Mouse (Mus musculus) gastrocnemius, postnatal 4 days (tissue): Measurements from ENCODE around the gene Ptcd1. TPM values are rescaled to one million over a fixed set of nuclear protein-coding genes. Genes with fewer than 3 reads are reported as not detected.
"Not testable (repeated sequence)": the region's sequence is repeated elsewhere in the genome, so short reads cannot be mapped to it uniquely, and the experiment has no call there.

Source experiments
- DNase-seq, 2 experiments: peaks; one replicate each; pipeline ENCODE4 v3.0.0; 2021 to 2022; ENCODE audit warnings: low spot score in 2 of 2, mixed read lengths in 2 of 2
- total RNA-seq, 2 experiments: library from RNA; stranded (reverse); gene quantifications; 2 replicates each; pipeline ENCODE4 v1.2.3; 2021

The Ptcd1 gene
- total RNA-seq, 2 experiments from 2014 or later = 13.2 to 16.6 TPM

DNA sequence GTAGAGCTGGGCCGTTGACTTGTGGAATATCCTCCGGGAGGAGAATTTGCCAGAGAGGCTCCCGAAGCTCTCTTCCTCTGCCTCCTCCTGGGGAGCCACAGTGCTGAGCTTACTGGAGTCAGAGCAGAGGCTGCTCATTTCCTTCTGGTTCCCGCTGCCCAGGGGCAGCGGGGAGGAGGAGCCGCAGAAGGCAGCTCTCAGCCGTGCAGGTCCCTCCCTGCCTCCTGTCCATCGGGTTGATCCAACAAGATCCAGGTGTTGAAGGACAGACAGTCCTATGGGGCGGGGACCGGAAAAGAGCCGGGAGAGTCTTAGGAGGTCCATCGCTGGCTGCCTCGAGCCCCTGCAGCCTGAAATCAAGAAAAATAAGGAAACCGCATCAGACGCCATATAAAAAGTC lies 1.7 kb downstream of the Ptcd1 start:
- no peak for DNase-seq

- DNase-seq = no peak
Measured at GRCm38 (mm10) chr5:145164710-145165109, 2.2 kb downstream of the Ptcd1 start.

GRCm38 (mm10) chr5:145161361-145161760 lies 5.5 kb downstream of the Ptcd1 start:
- DNase-seq = no peak

DNA sequence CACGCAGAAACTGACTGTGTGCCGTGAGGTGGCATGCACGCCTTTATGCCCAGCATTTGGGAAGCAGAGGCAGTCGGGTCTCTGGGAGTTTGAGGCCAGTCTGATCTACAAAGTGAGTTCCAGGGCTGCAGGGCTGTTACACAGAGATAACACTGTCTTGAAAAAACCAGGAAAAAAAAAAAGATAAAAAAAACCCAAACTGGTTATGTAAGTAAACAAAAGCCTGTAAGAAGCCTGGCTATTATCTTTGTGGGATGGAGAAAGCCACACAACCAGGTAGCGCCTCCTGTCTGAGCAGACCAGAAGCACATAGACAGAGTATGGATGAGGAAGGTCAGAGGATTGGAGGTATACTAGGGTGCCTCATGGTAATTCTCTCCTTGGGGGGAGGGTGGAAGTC lies 14.2 kb downstream of the Ptcd1 start:
- no peak for DNase-seq

GRCm38 (mm10) chr5:145149294-145149693 lies 17.6 kb downstream of the Ptcd1 start:
- DNase-seq = no peak

DNA sequence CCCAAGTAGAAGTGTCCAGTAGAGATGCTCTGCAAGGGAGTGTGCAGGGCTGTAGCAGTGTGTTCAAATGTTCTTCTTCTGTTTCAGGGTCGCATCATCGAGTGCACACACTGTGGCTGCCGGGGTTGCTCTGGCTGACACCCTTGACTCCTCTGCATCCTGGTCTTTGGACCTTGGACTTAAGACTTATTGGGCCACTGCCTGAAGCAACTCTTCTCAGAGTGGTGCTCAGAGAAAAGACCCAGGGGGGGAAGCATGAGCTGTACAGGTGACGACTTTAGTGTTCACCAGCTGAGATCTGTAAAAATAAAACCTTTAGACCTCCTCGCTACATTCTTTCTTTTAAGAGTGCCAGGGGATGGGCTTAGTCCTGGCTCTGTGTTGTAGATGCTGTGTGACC lies 19.2 kb downstream of the Ptcd1 start:
- no peak for DNase-seq

GRCm38 (mm10) chr5:145140611-145141010 lies 26.3 kb downstream of the Ptcd1 start:
- no peak for DNase-seq

DNA sequence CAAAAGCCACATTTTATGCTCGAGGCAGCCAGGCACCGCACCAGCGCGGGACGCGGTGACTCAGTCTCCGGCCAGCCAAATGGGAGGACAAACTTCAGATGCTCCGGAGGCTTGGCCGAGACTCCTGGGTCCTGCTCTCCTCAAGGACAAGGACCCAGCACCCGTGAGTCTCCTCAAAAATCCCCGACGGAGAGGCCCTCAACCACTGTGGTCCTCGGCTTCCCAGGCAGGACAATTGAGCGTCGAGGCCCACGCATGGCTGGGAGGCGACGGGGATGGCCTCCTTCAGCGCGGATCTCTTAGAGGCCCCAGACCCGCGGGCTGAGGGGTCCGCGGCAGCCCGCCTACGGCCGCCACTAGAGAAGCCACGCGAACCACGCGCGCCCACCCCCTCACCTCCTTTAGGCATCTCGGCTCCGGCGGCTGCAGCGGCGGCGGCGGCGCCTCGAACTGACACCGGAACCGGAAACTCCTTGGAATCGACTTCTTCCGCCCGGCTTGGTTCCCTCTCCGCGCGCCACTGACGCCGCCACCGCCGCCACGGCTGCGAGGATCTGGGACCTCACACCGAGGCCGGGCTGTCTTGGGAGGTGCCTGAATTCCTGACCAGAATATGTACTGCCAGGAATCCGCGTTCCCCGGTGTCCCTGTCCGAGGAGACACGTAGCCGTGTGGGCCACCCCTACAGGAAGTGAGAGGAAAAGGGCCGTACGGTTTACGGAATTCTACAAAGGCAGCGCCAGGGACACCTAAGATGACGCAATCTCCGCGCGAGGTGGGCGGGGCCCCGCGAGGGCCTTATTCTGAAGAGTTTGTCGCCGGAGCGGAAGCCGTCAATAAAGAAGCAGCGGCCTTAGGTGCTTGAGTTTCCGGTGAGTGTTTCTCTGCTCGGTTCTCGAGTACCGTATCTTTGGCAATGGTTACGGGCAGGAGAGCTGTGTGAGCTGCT lies 27.1 kb downstream of the Ptcd1 start, which contains the start of the genes Pdap1 and Bud31:
Pdap1 (minus strand) TSS at position 668 of the 949 bp plus-strand sequence.
Bud31 (plus strand) TSS at position 792 of the 949 bp plus-strand sequence.
- DNase-seq = peak; percentile 88 to 95

DNA sequence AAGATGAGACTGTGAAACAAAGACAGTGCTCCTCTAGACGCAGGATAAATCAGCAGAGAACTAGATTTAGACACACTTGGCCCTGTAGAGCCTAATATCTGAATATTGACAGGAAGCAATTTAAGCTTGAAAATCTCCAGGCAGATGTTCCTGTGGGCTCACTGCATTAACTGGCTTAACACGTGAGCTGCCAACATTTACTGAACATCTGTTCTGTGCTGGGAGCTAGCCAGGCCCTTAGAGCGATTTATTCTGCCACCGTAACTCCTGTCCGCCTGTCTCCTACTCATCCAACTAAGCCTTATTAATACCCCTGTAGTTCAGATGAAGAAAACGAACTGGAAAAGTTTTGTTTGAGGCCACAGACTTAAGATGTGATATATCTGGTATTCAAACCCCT lies 28.1 kb downstream of the Ptcd1 start:
- no peak for DNase-seq

DNA sequence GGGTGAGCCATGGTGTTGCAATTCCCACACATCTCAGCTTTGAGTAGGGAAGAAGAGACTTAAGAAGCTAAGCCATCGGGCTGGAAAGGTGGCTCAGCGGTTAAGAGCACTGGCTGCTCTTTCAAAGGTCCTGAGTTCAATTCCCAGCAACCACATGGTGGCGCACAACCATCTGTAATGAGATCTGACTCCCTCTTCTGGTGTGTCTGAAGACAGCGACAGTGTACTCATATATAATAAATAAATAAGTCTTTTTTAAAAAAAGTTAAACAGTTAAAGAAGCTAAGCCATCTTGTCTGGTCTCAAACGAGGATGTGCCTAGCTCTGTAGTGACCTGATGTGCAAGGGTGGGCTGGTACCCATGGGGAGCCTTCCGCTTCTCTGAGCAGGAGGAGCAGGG lies 33.6 kb downstream of the Ptcd1 start:
- DNase-seq = not testable (repeated sequence)

DNA sequence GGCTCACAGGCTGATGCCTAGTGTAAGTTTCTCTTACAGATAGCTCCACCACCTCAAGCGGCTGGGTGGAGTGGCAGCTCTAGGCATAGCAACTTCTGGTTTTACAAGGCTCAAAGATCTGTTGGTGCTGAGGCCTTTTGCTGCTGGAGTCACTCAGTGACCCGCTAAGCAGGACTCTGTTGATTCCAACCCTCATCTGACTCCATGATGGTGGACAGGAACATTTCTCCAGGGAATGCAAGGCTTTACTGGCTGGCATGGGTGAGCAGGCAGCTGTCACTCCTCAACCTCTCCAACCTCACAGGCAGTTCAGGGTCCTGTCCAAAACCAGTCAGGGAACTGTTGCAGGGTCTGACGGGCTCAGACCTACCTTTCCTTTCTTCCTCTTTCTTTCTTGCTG lies 35.9 kb downstream of the Ptcd1 start:
- DNase-seq = no peak

DNA sequence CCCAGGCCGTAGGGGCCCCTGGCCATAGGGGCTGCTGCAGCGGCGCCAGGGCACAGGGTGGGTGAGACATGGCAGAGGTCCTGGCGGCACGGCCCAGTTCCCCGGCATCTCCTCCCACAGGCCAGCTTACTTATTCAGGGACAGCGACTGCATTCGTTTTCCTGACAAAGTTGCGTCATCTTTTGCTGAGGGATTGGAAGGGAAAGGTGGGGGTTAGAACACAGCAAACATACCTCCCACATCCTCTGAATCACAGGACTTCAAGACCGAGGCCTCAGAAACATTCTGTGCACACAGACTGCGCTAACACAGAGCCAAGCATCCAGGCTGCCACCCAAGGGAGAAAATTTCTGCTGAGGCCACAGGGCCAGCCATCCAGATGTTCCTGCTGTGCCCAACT lies 36.7 kb downstream of the Ptcd1 start:
- no peak for DNase-seq

- not testable (repeated sequence) for DNase-seq
Measured at GRCm38 (mm10) chr5:145129773-145130172, 37.1 kb downstream of the Ptcd1 start.

DNA sequence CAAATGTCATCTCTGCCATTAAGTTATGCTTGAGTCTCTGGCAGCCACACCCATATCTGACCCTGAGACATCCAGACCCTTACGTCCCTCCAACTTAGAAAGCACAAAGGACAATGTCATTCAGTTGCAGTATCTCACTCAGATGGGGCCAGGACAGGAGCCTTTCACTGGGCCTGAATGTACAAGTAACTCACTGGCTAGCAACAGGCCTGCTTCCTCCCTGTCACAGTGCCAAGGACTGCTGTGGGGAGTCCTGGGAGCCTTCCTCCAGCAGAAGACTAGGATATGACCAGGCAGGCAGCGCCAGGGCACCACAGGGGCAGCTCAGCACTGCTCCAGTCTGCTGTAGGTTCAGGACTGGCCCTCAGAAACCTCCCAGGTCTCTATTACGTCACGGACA lies 37.8 kb downstream of the Ptcd1 start:
- DNase-seq = no peak

DNA sequence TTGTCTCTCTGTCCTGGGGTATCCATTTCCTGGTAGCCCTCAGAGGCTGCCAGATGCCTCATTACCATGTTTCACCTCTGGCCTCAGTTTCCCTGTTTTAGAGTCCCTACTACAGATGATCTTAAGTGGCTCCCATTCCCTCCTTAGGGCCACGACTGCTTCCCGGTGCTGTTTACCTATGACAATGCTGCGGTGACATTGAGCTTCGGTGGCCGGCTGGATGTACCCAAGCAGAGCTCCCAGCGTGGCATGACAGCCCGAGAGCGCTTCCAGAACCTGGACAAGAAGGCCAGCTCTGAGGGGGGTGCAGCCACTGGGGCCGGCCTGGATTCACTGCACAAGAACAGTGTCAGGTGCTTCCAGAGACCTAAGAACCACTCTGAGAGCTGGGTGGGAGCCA lies 40.3 kb downstream of the Ptcd1 start:
- no peak for DNase-seq

- DNase-seq = no peak
Measured at GRCm38 (mm10) chr5:145123396-145123795, 43.5 kb downstream of the Ptcd1 start.

- DNase-seq = no peak
Measured at GRCm38 (mm10) chr5:145120921-145121320, 46.0 kb downstream of the Ptcd1 start.

DNA sequence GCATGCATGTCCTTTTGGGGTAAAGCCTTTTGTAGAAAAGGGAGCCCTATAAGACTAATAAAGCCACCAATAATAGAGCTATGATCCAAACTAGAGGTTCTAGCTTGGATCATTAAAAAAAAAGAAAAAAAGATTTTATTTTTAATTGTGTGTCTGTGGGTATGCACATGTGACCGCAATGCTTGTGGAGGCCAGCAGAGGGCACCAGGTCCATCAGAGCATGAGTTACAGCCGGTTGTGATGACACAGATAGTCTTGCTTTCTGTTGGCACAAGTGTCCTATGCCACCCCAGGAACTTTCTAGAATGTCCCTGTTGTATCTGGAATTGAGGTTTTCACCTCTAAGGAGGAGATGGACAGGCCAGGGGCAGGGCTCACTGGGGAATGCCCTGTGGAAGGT lies 47.5 kb downstream of the Ptcd1 start:
- no peak for DNase-seq

- no peak for DNase-seq
Measured at GRCm38 (mm10) chr5:145118461-145118860, 48.4 kb downstream of the Ptcd1 start.

GRCm38 (mm10) chr5:145118005-145118404 lies 48.9 kb downstream of the Ptcd1 start:
- no peak for DNase-seq

DNA sequence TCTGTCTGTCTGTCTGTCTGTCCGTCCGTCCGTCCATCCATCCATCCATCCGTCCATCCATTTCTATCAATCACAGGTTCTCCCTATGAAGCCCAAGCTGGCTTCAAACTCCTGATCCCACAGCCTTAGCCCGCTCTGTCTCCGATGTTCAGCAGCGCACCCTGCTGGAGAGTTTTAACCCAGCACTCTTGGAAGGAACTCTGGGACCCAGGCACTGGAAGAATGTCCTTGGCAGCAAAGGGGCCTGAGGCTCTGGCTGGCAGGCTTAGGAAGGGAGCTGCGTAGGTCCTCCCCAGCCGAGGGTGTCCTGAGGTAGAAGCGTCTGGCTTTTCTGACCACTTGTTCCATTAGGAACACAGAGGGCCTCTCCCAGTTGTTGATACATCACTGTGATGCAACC lies 50.0 kb downstream of the Ptcd1 start:
- peak in 1 of 2 experiments; percentile 74 for DNase-seq

- peak in 1 of 2 experiments; percentile 48 for DNase-seq
Measured at GRCm38 (mm10) chr5:145116316-145116715, 50.6 kb downstream of the Ptcd1 start.

GRCm38 (mm10) chr5:145115736-145116135 lies 51.2 kb downstream of the Ptcd1 start:
- DNase-seq = no peak
